Mouse (Mus musculus) kidney, adult 2 months (tissue): ENCODE results near the gene Macrod2. TPM values are rescaled to one million over a fixed set of nuclear protein-coding genes. Genes with fewer than 3 reads are reported as not detected.

ENCODE experiments used
- DNase-seq: peaks from one replicate; pipeline ENCODE4 v3.0.0; 2021
- H3K27ac ChIP-seq: fragments of 200-500 bp; 2 replicates; pipeline ENCODE4 v1.5.1; 2012; ENCODE audit warnings: low read depth, low read length, control low read depth, inconsistent platforms; ENCODE audit not compliant: insufficient read depth
- H3K27me3 ChIP-seq: fragments of 200-500 bp; replicated peaks from 2 replicates; pipeline ENCODE4 v1.6.1; 2012; ENCODE audit warnings: mild to moderate bottlenecking, moderate library complexity, low read length, inconsistent platforms; ENCODE audit not compliant: control insufficient read depth, insufficient read depth
- H3K36me3 ChIP-seq: fragments of 200-500 bp; 2 replicates; pipeline ENCODE4 v1.6.1; 2012; ENCODE audit warnings: mild to moderate bottlenecking, moderate library complexity, low read length, inconsistent platforms; ENCODE audit not compliant: control insufficient read depth, insufficient read depth
- H3K4me1 ChIP-seq: fragments of 200-500 bp; 2 replicates; pipeline ENCODE4 v1.6.1; 2011; ENCODE audit warnings: low read length; ENCODE audit not compliant: control insufficient read depth, insufficient read depth
- H3K4me3 ChIP-seq: fragments of 200-500 bp; 2 replicates; pipeline ENCODE4 v1.5.1; 2011; ENCODE audit warnings: mild to moderate bottlenecking, low read depth, low read length, control low read depth; ENCODE audit not compliant: insufficient read depth
- CTCF ChIP-seq: fragments of 200-500 bp; conservative IDR thresholded peaks from 2 replicates; pipeline ENCODE4 v1.5.1; 2011; ENCODE audit warnings: low read depth, mild to moderate bottlenecking, control low read depth, low read length, moderate library complexity, mixed read lengths; ENCODE audit not compliant: insufficient read depth, insufficient read length
- POLR2A ChIP-seq: fragments of 200-500 bp; IDR thresholded peaks from one replicate; pipeline ENCODE4 v1.6.1; 2011; ENCODE audit warnings: low read depth, low read length, control low read depth
- WGBS: fragments of 180-500 bp; shearing (Covaris S2); methylation state at CpG from one replicate; pipeline ENCODE4 v1.1.7; 2018; 5-methylcytosine and 5-hydroxymethylcytosine counted together
- polyA plus RNA-seq: library from polyadenylated mRNA; depleted of rRNA; stranded (reverse); fragments of >200 nt; gene quantifications from 2 replicates; pipeline ENCODE4 v1.2.3, GENCODE M21; 2012

Gene Macrod2
- polyA plus RNA-seq, 1 experiment, result 9.8 TPM

GRCm38 (mm10) chr2:141490518-141490917, 1095.4 kb downstream of the Macrod2 start:
- no peaks in the 10 kb centered on the region for H3K27me3 ChIP-seq
- H3K27ac ChIP-seq, result no peak overlapping the region
- WGBS, result 82% methylated on average over 3 of the region's 3 CpGs
- TF ChIP-seq CTCF (no peak), POLR2A (no peak)
- H3K4me3 ChIP-seq, result no peak overlapping the region
- no peaks in the 10 kb centered on the region for H3K4me1 ChIP-seq
- DNase-seq, result no peak
- no peaks in the 10 kb centered on the region for H3K36me3 ChIP-seq

DNA sequence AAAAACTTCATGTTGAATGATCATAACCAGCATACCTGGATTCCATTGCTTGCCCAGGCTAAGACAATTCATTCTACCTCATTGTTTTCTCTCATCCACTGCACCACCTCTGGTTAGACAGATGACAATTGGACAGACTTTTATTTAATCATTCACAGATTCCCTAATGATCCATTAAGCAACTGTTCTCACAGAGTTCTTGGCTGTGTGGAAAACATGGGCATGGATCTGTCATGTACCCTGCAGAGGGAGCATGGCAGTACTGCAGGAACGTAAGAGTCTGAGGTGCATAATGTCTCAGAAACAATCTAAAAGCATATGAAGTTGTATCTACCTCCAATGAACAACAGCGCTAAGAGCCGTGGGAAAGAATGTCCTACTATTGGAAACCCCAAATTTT, 1110.3 kb downstream of the Macrod2 start:
- WGBS, result 88% methylated on average over 3 of the region's 3 CpGs
- no peaks in the 10 kb centered on the region for H3K36me3 ChIP-seq
- no peak for TF ChIP-seq POLR2A
- H3K27me3 ChIP-seq, result no peaks in the 10 kb centered on the region
- H3K4me3 ChIP-seq, result no peak overlapping the region
- DNase-seq, result peak; percentile 1
- no peak overlapping the region for H3K27ac ChIP-seq
- H3K4me1 ChIP-seq, result no peaks in the 10 kb centered on the region

GRCm38 (mm10) chr2:141507929-141508897, 1113.1 kb downstream of the Macrod2 start:
- DNase-seq, result no peak
- Histone ChIP-seq H3K4me3 (no peak overlapping the region), H3K36me3 (no peaks in the 10 kb centered on the region), H3K27ac (no peak overlapping the region), H3K27me3 (no peaks in the 10 kb centered on the region), H3K4me1 (no peaks in the 10 kb centered on the region)
- TF ChIP-seq CTCF, result no peak
- TF ChIP-seq POLR2A, result no peak
- 76% methylated on average over 9 of the region's 9 CpGs for WGBS

DNA sequence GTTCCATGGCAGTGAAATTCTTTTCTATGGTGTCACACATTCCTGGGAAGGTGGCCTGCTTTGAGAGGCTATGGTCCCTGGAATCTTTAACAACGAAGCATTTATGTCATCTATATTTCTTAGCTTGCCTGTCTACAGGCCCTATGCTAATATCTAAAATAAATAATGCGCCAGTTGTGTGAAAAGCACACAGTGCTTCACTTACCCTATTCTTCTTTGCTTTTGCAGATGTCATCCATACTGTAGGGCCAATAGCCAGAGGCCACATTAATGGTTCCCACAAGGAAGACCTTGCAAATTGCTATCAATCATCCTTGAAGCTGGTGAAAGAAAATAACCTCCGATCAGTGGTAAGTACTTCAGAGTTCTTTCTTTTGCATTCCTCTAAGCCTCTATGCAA, 1119.9 kb downstream of the Macrod2 start:
- no peaks in the 10 kb centered on the region for H3K36me3 ChIP-seq
- H3K27ac ChIP-seq, result no peak overlapping the region
- no peaks in the 10 kb centered on the region for H3K27me3 ChIP-seq
- no peak for DNase-seq
- WGBS, result 79% methylated on average over 3 of the region's 3 CpGs
- TF ChIP-seq POLR2A, result no peak
- TF ChIP-seq CTCF, result no peak
- no peaks in the 10 kb centered on the region for H3K4me1 ChIP-seq
- no peak overlapping the region for H3K4me3 ChIP-seq

- H3K36me3 ChIP-seq, result no peaks in the 10 kb centered on the region
- H3K27ac ChIP-seq, result no peak overlapping the region
- no peaks in the 10 kb centered on the region for H3K4me1 ChIP-seq
- TF ChIP-seq POLR2A (no peak), CTCF (no peak)
- DNase-seq, result no peak
- no peaks in the 10 kb centered on the region for H3K27me3 ChIP-seq
- no peak overlapping the region for H3K4me3 ChIP-seq
- WGBS, result 39% methylated on average over 4 of the region's 4 CpGs
Measured at GRCm38 (mm10) chr2:141522081-141522480, 1127.0 kb downstream of the Macrod2 start.

DNA sequence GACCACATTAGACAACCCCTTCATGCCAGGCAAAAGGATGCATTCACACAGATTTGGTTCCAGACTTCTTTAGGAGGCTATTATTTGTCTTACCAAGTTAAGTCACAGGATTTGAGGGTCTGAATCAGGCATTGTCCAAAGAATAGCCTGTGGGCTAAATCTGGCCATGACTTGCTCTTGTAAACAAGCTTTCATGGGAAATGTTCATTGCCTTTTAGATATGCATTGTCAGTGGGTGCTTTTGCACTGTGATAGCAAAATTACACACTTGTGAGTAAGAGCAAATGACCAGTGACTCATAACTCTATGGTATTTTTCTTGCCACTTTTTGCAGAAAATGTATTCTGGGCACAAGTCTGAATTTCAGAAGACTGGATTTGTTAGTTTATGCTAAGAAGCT, 1150.8 kb downstream of the Macrod2 start:
- Histone ChIP-seq H3K36me3 (no peaks in the 10 kb centered on the region), H3K4me3 (no peak overlapping the region), H3K4me1 (no peaks in the 10 kb centered on the region), H3K27ac (no peak overlapping the region), H3K27me3 (no peaks in the 10 kb centered on the region)
- no peak for TF ChIP-seq CTCF
- TF ChIP-seq POLR2A, result no peak
- no peak for DNase-seq

GRCm38 (mm10) chr2:141551701-141552100, 1156.6 kb downstream of the Macrod2 start:
- WGBS, result 85% methylated on average over 1 of the region's 1 CpGs
- H3K4me3 ChIP-seq, result no peak overlapping the region

More at GRCm38 (mm10) chr2:141551701-141552100, 1156.6 kb downstream of the Macrod2 start:
- no peak for TF ChIP-seq POLR2A
- TF ChIP-seq CTCF, result no peak
- Histone ChIP-seq H3K27me3 (no peaks in the 10 kb centered on the region), H3K27ac (no peak overlapping the region), H3K36me3 (no peaks in the 10 kb centered on the region), H3K4me1 (no peaks in the 10 kb centered on the region)
- DNase-seq, result no peak
